Mouse (Mus musculus) spleen, postnatal 4 days (tissue): Measurements from ENCODE around the gene Slc35b2.

Experiments
- DNase-seq, 2 experiments: peaks; one replicate each; pipeline ENCODE4 v3.0.0; 2022; ENCODE audit warnings: low spot score in 2 of 2

Gene Slc35b2

GRCm38 (mm10) chr17:45564531-45565084 is 934 bp downstream of the Slc35b2 start:
- DNase-seq: no peak

GRCm38 (mm10) chr17:45565103-45565502 is 1.4 kb downstream of the Slc35b2 start:
- DNase-seq: no peak

- DNase-seq: no peak
Measured at GRCm38 (mm10) chr17:45566031-45566359, 2.3 kb downstream of the Slc35b2 start.

- no peak for DNase-seq
Measured at GRCm38 (mm10) chr17:45566360-45567161, 2.9 kb downstream of the Slc35b2 start.

- DNase-seq: no peak
Measured at GRCm38 (mm10) chr17:45567162-45567601, 3.5 kb downstream of the Slc35b2 start.

GRCm38 (mm10) chr17:45568990-45569389 is 5.3 kb downstream of the Slc35b2 start:
- DNase-seq: no peak

GRCm38 (mm10) chr17:45569999-45570398 is 6.3 kb downstream of the Slc35b2 start:
- DNase-seq: no peak

GRCm38 (mm10) chr17:45572103-45573086 is 8.7 kb downstream of the Slc35b2 start:
- peak; percentile 59 to 87 for DNase-seq

- DNase-seq: peak; percentile 97 to 98
Measured at GRCm38 (mm10) chr17:45573087-45573779, 9.6 kb downstream of the Slc35b2 start, which contains the start of gene Hsp90ab1. Hsp90ab1 (minus strand) TSS chr17:45573271.

GRCm38 (mm10) chr17:45573780-45574123 is 10.1 kb downstream of the Slc35b2 start:
- peak; percentile 92 to 94 for DNase-seq

- peak; percentile 61 to 85 for DNase-seq
Measured at GRCm38 (mm10) chr17:45574129-45574761, 10.6 kb downstream of the Slc35b2 start.

GRCm38 (mm10) chr17:45575123-45575897 is 11.6 kb downstream of the Slc35b2 start:
- DNase-seq: no peak

- DNase-seq: no peak
Measured at GRCm38 (mm10) chr17:45578242-45578641, 14.6 kb downstream of the Slc35b2 start.

GRCm38 (mm10) chr17:45578843-45579242 is 15.2 kb downstream of the Slc35b2 start:
- no peak for DNase-seq

GRCm38 (mm10) chr17:45579554-45579953 is 15.9 kb downstream of the Slc35b2 start:
- no peak for DNase-seq

- no peak for DNase-seq
Measured at GRCm38 (mm10) chr17:45580958-45581477, 17.3 kb downstream of the Slc35b2 start.

- DNase-seq: peak; percentile 82 to 88
Measured at GRCm38 (mm10) chr17:45581567-45581983, 17.9 kb downstream of the Slc35b2 start.

GRCm38 (mm10) chr17:45582188-45582587 is 18.5 kb downstream of the Slc35b2 start:
- DNase-seq: no peak

GRCm38 (mm10) chr17:45582715-45583355 is 19.2 kb downstream of the Slc35b2 start:
- DNase-seq: no peak
